Mouse (Mus musculus) embryonic fibroblast, embryonic 13.5 days (primary cell): ENCODE measurements around the gene C130050O18Rik. TPM values are rescaled to one million over a fixed set of nuclear protein-coding genes. Genes with fewer than 3 reads are reported as not detected.

Experiments
- H3K27ac ChIP-seq: 2 replicates; pipeline ENCODE4 v1.5.1; 2012; ENCODE audit warnings: low read length, control low read depth, inconsistent platforms; ENCODE audit not compliant: insufficient read depth
- H3K4me1 ChIP-seq: 2 replicates; pipeline ENCODE4 v1.6.1; 2011; ENCODE audit warnings: low read length; ENCODE audit not compliant: control insufficient read depth, insufficient read depth
- H3K4me3 ChIP-seq: 2 replicates; pipeline ENCODE4 v1.5.1; 2011; ENCODE audit warnings: mild to moderate bottlenecking, control low read depth, low read length; ENCODE audit not compliant: insufficient read depth
- CTCF ChIP-seq: IDR thresholded peaks from 2 replicates; pipeline ENCODE4 v1.5.1; 2011; ENCODE audit warnings: mild to moderate bottlenecking, control low read depth, low read length, moderate library complexity, borderline replicate concordance; ENCODE audit not compliant: insufficient read depth
- POLR2A ChIP-seq: IDR thresholded peaks from 2 replicates; pipeline ENCODE4 v1.6.1; 2011; ENCODE audit warnings: low read depth, mild to moderate bottlenecking, control low read depth, low read length, moderate library complexity
- polyA plus RNA-seq: library from polyadenylated mRNA; stranded (reverse); fragments of >200 nt; gene quantifications from 2 replicates; pipeline ENCODE4 v1.2.4, GENCODE M21; 2011; ENCODE audit warnings: low read depth; ENCODE audit not compliant: missing spikeins, insufficient read length

Gene C130050O18Rik
- polyA plus RNA-seq, 1 experiment = 0.33 TPM

DNA sequence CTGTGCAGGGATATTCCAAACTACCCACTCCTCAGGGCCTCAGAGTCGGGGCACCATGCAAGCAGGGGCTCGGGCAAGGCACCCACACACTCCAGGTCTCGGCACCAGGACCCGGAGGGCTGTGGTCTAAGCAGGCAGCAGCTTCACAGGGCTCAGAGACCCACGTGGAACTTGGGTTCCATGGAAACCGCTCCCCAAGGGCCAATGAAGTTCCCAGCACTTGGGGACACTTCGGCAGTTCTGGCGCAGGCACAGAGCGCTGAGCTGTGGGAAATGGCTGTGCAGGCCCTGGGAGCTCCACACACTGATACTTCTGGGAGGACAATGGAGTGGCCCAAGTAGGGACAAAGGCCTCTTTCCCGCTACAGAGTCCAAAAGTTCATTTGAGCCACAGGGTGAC is 48.0 kb downstream of the C130050O18Rik start:
- Histone ChIP-seq H3K4me1 (no peaks in the 10 kb centered on the region), H3K4me3 (no peak overlapping the region), H3K27ac (no peak overlapping the region)
- no peak for TF ChIP-seq CTCF
- no peak for TF ChIP-seq POLR2A

DNA sequence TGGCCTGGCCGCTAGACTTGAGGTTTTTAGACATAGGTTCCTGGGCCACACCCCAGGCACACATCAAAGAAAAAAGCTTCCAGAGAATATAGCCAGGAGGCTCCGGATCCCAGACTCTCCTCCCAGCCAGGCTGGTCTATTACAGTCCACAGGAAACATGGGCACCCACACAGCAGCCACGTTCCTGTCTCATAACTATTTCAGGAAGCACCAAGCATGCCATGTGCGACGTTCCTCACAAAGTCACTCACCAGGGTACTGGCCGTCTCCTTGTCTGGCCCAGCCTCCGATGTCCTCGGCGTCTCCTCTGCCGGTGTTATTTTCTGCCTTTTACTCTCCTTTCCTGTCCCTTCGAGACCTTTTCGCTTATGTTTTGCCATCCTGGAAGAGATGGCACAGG is 50.1 kb downstream of the C130050O18Rik start:
- H3K4me3 ChIP-seq = no peak overlapping the region
- no peak overlapping the region for H3K27ac ChIP-seq
- TF ChIP-seq CTCF (no peak), POLR2A (no peak)
- peaks cover 4% of the 10 kb centered on the region for H3K4me1 ChIP-seq

DNA sequence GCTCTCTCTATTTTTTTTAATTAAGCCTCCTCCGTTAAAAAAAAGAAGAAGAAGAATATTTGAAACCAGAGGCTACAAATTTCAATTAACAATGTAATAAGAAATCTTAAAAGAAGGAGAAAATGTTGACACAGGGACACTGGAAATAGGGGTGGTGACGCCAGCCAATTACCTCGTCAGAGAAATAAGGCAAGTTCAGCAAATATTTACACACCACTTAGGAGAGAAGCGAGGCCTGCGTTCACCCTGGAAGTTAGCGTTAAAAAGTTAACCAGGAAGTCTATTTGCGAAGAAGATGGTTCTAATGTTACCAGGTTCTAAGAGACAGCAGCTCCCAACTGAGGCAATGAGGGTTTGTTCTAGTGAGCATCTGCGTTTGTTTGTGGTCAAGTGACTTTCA is 52.2 kb downstream of the C130050O18Rik start:
- TF ChIP-seq POLR2A = no peak
- no peak for TF ChIP-seq CTCF
- no peak overlapping the region for H3K4me3 ChIP-seq
- H3K4me1 ChIP-seq = peaks cover 4% of the 10 kb centered on the region
- H3K27ac ChIP-seq = no peak overlapping the region

DNA sequence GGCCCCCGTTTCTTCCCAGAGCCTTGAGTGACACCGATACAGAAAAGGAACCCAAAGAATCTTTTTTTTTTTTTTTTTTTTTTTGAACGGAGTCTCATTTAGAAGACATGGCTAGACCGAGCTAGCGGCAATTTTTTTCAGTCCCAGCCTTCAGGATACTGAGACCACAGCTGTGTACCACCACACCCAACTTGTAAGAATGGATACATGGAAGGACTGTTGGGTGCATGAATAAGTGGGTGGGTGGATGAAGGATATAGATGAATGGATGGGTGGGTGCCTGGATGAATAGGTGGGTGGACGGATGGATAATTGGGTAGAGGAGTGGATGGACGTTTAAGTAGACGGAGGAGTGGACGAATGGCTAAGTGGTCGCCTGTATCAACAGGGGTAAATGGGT is 54.9 kb downstream of the C130050O18Rik start:
- Histone ChIP-seq H3K4me1 (peaks cover 4% of the 10 kb centered on the region), H3K27ac (no peak overlapping the region), H3K4me3 (peak overlapping the region; percentile 61)
- TF ChIP-seq POLR2A (no peak), CTCF (no peak)

DNA sequence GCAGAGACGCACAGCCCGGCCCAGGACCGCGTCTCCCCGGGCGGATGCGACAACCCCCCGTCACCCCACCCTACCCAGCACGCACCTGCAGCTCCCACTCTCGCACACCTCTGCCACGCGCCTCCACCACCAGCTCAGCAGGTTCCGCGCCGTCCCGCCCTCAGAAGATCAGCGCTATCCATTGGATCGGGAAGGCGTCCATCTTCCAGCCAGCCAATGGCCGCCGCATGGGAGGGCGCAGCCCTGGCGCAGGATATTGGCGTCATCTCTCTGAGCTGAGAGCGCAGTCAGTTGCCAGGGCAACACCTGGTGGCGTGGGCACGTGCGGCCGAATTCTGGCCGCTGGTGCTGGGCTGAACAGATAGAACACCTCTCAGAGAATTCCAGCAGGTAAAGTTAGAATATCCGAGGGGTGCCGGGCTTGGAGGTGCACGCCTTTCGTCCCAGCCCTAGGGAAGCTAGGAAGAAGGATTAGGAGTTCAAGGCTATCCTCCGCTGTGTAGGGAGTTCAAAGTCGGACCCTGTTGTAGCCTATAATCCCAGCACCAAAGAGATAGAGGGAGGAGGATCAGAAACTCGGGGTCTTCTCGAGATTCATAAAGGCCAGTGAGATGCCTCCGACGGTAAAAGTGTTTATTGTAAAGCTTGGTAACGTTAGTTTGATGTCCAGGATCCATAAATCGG is 55.4 kb downstream of the C130050O18Rik start, which contains the start of gene 3110082I17Rik:
TSS of gene 3110082I17Rik (minus strand) at position 144 of the 684 bp plus-strand sequence.
- no peak within 1 kb of the TSS for H3K27ac ChIP-seq
- peak within 1 kb of the TSS; percentile 61 for H3K4me3 ChIP-seq
- peaks cover 4% of the 10 kb centered on the region for H3K4me1 ChIP-seq
- TF ChIP-seq CTCF = no peak
- TF ChIP-seq POLR2A = peak; percentile 41; the same call in 1 of the 2 replicates

DNA sequence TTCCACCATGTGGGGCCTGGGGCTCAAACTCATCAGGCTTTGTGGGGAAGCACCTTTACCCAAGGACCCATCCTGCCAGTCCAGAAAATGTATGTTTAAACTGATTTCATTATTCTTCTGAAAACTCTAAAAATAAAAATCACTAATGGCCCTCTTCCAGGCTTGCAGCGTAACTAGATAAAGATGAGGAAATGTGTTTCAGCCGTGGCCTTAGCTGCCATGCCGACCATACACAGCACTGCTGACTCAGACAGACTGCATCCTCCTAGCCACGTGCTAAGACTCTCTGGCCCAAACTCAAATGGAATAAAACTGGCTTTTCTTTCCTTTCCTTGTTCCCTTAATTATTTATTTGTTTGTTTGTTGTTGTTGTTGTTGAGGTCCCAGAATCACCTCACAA is 59.8 kb downstream of the C130050O18Rik start:
- TF ChIP-seq POLR2A (no peak), CTCF (no peak)
- no peaks in the 10 kb centered on the region for H3K4me1 ChIP-seq
- no peak overlapping the region for H3K27ac ChIP-seq
- H3K4me3 ChIP-seq = no peak overlapping the region

Other genes starting within 250 kb of the C130050O18Rik start
- gene Sun1, start 204.6 kb upstream of the C130050O18Rik start, polyA plus RNA-seq = 46.3 and 49.0 TPM in 2 replicates
- 54.6 and 61.6 TPM in 2 replicates for gene Get4, start 153.0 kb upstream of the C130050O18Rik start, polyA plus RNA-seq
- 0.54 TPM in 1 of 2 replicates, not detected in the other for gene Adap1, start 79.7 kb upstream of the C130050O18Rik start, polyA plus RNA-seq
- gene Cox19, start 53.9 kb upstream of the C130050O18Rik start, polyA plus RNA-seq = 46.7 and 52.2 TPM in 2 replicates
- not detected in 2 replicates for gene Cyp2w1, start 52.7 kb upstream of the C130050O18Rik start, polyA plus RNA-seq
- gene Gpr146, start 27.6 kb upstream of the C130050O18Rik start, polyA plus RNA-seq = 0.72 and 0.88 TPM in 2 replicates
- gene Gper1, start 17.9 kb downstream of the C130050O18Rik start, polyA plus RNA-seq = 2.2 and 7.1 TPM in 2 replicates
- gene 3110082I17Rik, start 55.2 kb downstream of the C130050O18Rik start, polyA plus RNA-seq = 13.9 and 15.3 TPM in 2 replicates
- gene Zfand2a, start 79.3 kb downstream of the C130050O18Rik start, polyA plus RNA-seq = 25.4 and 35.2 TPM in 2 replicates
- 0.33 TPM in 1 of 2 replicates, not detected in the other for gene Uncx, start 138.2 kb downstream of the C130050O18Rik start, polyA plus RNA-seq